17 mouse cellular contexts compared by ENCODE assay signal in the genomic region with DNA sequence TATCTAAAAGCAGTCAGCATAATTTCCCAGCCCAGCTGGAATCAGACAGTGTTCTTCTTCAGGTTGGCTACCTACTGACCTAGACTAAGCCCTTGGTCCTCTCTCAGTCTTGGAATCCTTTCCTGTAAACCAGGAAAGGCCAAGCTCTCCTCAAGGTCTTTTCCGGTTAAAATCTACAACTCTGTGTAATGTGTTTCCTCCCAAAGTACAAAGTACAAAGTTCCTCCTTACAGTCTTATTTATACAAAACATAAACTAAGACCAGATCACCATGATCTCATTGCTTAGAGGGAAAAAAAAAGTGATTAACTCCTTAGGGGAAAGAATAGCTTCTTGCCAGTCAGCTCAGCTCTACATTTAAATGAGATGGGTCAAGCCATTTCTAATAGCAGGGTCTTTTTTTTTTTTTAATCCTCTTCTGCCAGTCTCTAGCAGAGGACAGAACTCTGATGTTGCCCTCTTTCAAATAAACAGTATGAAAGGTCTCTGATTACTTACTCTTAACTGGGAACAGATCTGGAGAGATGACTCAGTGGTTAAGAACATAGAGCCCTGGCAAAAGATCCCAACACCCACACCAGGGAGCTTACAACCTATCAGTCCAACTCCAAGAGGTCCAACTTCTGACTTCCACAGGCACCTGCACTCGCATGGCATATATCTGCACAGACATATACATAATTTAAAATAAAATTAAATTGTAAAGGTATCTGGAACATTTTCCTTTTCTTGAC. TPM values are rescaled to one million over a fixed set of nuclear protein-coding genes. Genes with fewer than 3 reads are reported as not detected.
"Had no signal": no experiment of that assay in that cellular context is flagged by ENCODE, and none has a peak within 500 bp of the region (broad histone marks: within the 10 kb centered on the region; RNA-seq: fewer than 3 reads in every experiment).

No protein-coding gene starts in this region.

- H3K4me1 ChIP-seq: midbrain, embryonic 13.5 days; neural tube, embryonic 13.5 days had no signal

- DNase-seq: kidney, adult 2 months; kidney, postnatal 25 days; layer of hippocampus, postnatal 36 days; lung, adult 18-20 months; lung, postnatal 36 days; thymus, postnatal 25 days had no signal

- H3K4me3 ChIP-seq: left cerebral cortex, adult 2 months; megakaryocyte, embryonic 14.5 days; midbrain, embryonic 10.5 days; midbrain, embryonic 13.5 days; myocyte; neural tube, embryonic 13.5 days; stomach, embryonic 15.5 days had no signal

- H3K27ac ChIP-seq: kidney, postnatal 0 days; left cerebral cortex, adult 2 months; liver, embryonic 14.5 days; midbrain, embryonic 10.5 days; midbrain, embryonic 13.5 days; neural tube, embryonic 13.5 days; stomach, embryonic 15.5 days had no signal

- ATAC-seq: midbrain, embryonic 13.5 days; midbrain, embryonic 16.5 days had no signal

- H3K4me2 ChIP-seq: liver, embryonic 11.5 days; midbrain, embryonic 13.5 days; neural tube, embryonic 13.5 days; stomach, embryonic 15.5 days had no signal

- H3K27me3 ChIP-seq: megakaryocyte, embryonic 14.5 days; stomach, embryonic 15.5 days had no signal

- H3K9me3 ChIP-seq: midbrain, embryonic 10.5 days; midbrain, embryonic 13.5 days; neural tube, embryonic 13.5 days; stomach, embryonic 15.5 days had no signal

- H3K9ac ChIP-seq: liver, embryonic 14.5 days; midbrain, embryonic 13.5 days; neural tube, embryonic 13.5 days; stomach, embryonic 15.5 days had no signal

- H3K36me3 ChIP-seq: midbrain, embryonic 10.5 days; midbrain, embryonic 13.5 days; neural tube, embryonic 13.5 days; stomach, embryonic 15.5 days had no signal

RNA-seq across cellular contexts. Expression of a gene that starts 29.8 kb away (rescaled TPM):
- total RNA-seq: layer of hippocampus, postnatal 36 days had no signal
- polyA plus RNA-seq: myocyte had no signal
